Mouse (Mus musculus): ENCODE measurements at regions not wholly inside any gene's neighbourhood (a gene's known extent, or its start where the extent isn't known, plus 50 kb on each side); places are given as distances from the start of the nearest gene placed in this dataset.

DNA sequence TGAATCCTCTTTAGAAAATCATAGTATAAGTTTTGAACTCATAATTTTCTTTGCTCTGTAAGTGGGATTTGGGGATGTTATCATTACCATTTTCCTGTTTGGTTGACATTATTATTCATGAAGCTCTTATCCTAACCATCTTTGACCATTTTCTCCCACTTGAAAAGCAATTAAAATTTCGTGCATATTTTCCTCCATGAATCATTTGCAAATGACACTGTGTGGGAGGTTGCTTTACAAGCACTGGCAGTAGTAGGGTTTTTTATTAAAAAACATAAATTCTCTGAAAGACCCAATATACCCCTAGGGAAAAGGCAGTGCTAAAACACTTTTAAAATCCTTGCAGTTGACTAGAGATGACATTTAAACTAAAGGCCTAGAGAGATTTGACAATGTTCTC, 1183.2 kb upstream of the Crim1 start:
- DNase-seq (ENCODE audit: low spot score): peak; percentile 5

GRCm38 (mm10) chr17:77029108-77029691, 1170.8 kb upstream of the Crim1 start:
- DNase-seq (ENCODE audit: low spot score): no peak

DNA sequence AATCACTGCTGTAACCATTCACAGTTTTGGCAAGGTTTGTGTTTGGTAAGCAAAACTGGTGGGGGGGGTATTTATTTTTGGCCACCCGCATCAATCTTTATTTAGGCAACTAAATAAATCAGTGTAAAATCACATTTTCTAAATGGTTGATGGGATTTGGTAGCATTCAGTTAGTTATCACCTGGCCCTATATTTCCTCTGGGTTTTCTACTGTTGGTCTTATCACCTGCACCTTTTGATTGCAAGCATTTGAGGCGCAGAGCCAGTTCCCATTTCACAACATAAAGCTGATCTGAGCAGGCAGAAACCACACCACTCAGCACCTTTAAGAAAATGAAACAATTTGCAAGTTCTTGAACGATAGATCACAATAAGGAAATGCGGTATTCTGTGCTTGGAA, 1165.8 kb upstream of the Crim1 start:
- DNase-seq (ENCODE audit: low spot score): no peak

Measured in layer of hippocampus, adult 9-10 months (tissue).